Mouse (Mus musculus) MEL (cell line): ENCODE results near the gene Ak5. TPM values are rescaled to one million over a fixed set of nuclear protein-coding genes. Genes with fewer than 3 reads are reported as not detected.
A peak's percentile ranks its signal among the peaks of the same experiment; 100 is the strongest.

ENCODE experiments used
- DNase-seq: peaks from one replicate; pipeline ENCODE4 v3.0.0; 2011; ENCODE audit warnings: low read depth, low spot score
- H3K27ac ChIP-seq: 2 replicates; pipeline ENCODE4 v1.5.1; 2012; ENCODE audit warnings: low read depth, mild to moderate bottlenecking, control low read depth, low read length, moderate library complexity; ENCODE audit not compliant: control insufficient read depth
- H3K27me3 ChIP-seq, 2 experiments: fragments of 150-350 bp in 1 of 2; sonication (generic) in 1 of 2; 2 replicates each; pipeline ENCODE4 v1.6.1; 2012; ENCODE audit warnings: low read length in 2 of 2, mild to moderate bottlenecking in 2 of 2, improper control_type of control experiment in 1 of 2, moderate library complexity in 1 of 2; ENCODE audit not compliant: insufficient read depth in 2 of 2, control insufficient read depth in 1 of 2
- H3K36me3 ChIP-seq, 2 experiments: 2 replicates each; pipeline ENCODE4 v1.6.1; 2012 to 2014; ENCODE audit warnings: low read length in 2 of 2, improper control_type of control experiment in 1 of 2, inconsistent platforms in 1 of 2, mild to moderate bottlenecking in 1 of 2; ENCODE audit not compliant: insufficient read depth in 2 of 2, control insufficient read depth in 1 of 2
- H3K4me1 ChIP-seq, 2 experiments: fragments of 150-350 bp in 1 of 2; sonication (generic) in 1 of 2; 2 replicates each; pipeline ENCODE4 v1.6.1; 2012; ENCODE audit warnings: low read length in 2 of 2, improper control_type of control experiment in 1 of 2, mild to moderate bottlenecking in 1 of 2; ENCODE audit not compliant: insufficient read depth in 2 of 2, control insufficient read depth in 1 of 2
- H3K4me3 ChIP-seq, 2 experiments: fragments of 150-350 bp in 1 of 2; sonication (generic) in 1 of 2; 2 replicates each; pipeline ENCODE4 v1.5.1; 2012; ENCODE audit warnings: low read depth in 2 of 2, low read length in 2 of 2, mild to moderate bottlenecking in 2 of 2, moderate library complexity in 2 of 2, control low read depth in 1 of 2, improper control_type of control experiment in 1 of 2; ENCODE audit not compliant: control insufficient read depth in 1 of 2, insufficient read depth in 1 of 2
- H3K79me2 ChIP-seq: 2 replicates; pipeline ENCODE4 v1.6.1; 2012; ENCODE audit warnings: mild to moderate bottlenecking, low read length, moderate library complexity; ENCODE audit not compliant: control insufficient read depth, poor library complexity, insufficient read depth
- H3K9ac ChIP-seq: 2 replicates; pipeline ENCODE4 v1.6.1; 2012; ENCODE audit warnings: low read depth, mild to moderate bottlenecking, control low read depth, low read length, moderate library complexity; ENCODE audit not compliant: control insufficient read depth, poor library complexity, severe bottlenecking
- H3K9me3 ChIP-seq: fragments of 150-350 bp; sonication (generic); replicated peaks from 2 replicates; pipeline ENCODE4 v1.6.1; 2012; ENCODE audit warnings: mild to moderate bottlenecking, low read length, improper control_type of control experiment, moderate library complexity; ENCODE audit not compliant: insufficient read depth
- BHLHE40 ChIP-seq: IDR thresholded peaks from 2 replicates; pipeline ENCODE4 v1.6.1; 2012; ENCODE audit warnings: low read depth, mild to moderate bottlenecking, inconsistent platforms, low read length, improper control_type of control experiment, borderline replicate concordance
- CTCF ChIP-seq, 3 experiments: IDR thresholded peaks in 2 of 3; conservative IDR thresholded peaks in 1 of 3; 2 replicates each; pipeline ENCODE4 v1.5.1; 2011 to 2012; ENCODE audit warnings: low read length in 3 of 3, low read depth in 2 of 3, mild to moderate bottlenecking in 2 of 3, improper control_type of control experiment in 1 of 3, inconsistent platforms in 1 of 3, mixed read lengths in 1 of 3, moderate library complexity in 1 of 3; ENCODE audit not compliant: control insufficient read depth in 1 of 3, insufficient read depth in 1 of 3, poor library complexity in 1 of 3, severe bottlenecking in 1 of 3
- MAFK ChIP-seq: IDR thresholded peaks from 2 replicates; pipeline ENCODE4 v1.6.1; 2011; ENCODE audit warnings: low read depth, mild to moderate bottlenecking, low read length, improper control_type of control experiment, borderline replicate concordance
- MYC ChIP-seq: IDR thresholded peaks from 2 replicates; pipeline ENCODE4 v1.6.1; 2011; ENCODE audit warnings: low read depth, mild to moderate bottlenecking, low read length, improper control_type of control experiment, moderate library complexity
- POLR2AphosphoS2 ChIP-seq: IDR thresholded peaks from 2 replicates; pipeline ENCODE4 v1.6.1; 2011; ENCODE audit warnings: low read length, improper control_type of control experiment
- RAD21 ChIP-seq: IDR thresholded peaks from 2 replicates; pipeline ENCODE4 v1.6.1; 2011; ENCODE audit warnings: mild to moderate bottlenecking, low read depth, low read length, improper control_type of control experiment
- SMC3 ChIP-seq: IDR thresholded peaks from 2 replicates; pipeline ENCODE4 v1.6.1; 2011; ENCODE audit warnings: low read depth, low read length, improper control_type of control experiment
- TBP ChIP-seq: IDR thresholded peaks from 2 replicates; pipeline ENCODE4 v1.8.0; 2011; ENCODE audit warnings: low read depth, low read length, improper control_type of control experiment
- ZC3H11A ChIP-seq: IDR thresholded peaks from 2 replicates; pipeline ENCODE4 v1.6.1; 2012; ENCODE audit warnings: low read depth, mild to moderate bottlenecking, inconsistent platforms, low read length, improper control_type of control experiment
- polyA plus RNA-seq, 2 experiments: library from polyadenylated mRNA; stranded (reverse) in 1 of 2; unstranded in 1 of 2; fragments of >175 nt in 1 of 2; fragments of >200 nt in 1 of 2; gene quantifications; 2 replicates each; pipeline versions ENCODE4 v1.2.1 to v1.2.4; 2012; ENCODE audit warnings: low replicate concordance in 2 of 2, low read depth in 1 of 2; ENCODE audit not compliant: insufficient read length in 2 of 2, insufficient read depth in 1 of 2, missing spikeins in 1 of 2
- total RNA-seq: library from RNA; depleted of rRNA; stranded (reverse); fragments of 300-350 nt; gene quantifications from 2 replicates; pipeline ENCODE4 v1.2.3, GENCODE M21; 2012

The Ak5 gene
- total and polyA plus RNA-seq, 3 experiments, result 0.06 to 0.31 TPM; not detected in 1

DNA sequence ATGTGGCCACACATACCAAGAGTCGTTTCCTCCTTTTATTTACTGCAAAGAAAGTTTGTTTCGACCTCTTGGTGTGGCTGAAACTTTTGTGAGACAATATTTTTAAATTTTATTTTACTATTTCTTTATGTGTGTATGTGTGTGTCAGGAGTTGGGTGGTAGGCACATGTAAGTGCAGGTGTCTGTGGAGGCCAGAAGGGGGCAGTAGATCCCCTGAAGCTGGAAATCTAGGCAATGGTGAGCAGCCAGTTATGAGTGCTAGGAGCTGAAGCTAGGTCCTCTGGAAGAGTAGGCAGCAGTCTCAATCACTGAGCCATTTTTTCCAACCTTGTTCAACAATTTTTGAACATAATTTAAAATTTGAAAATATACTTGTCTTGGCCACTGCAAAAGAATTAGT is 9.6 kb downstream of the Ak5 start:
- no peak overlapping the region for H3K4me3 ChIP-seq
- H3K27ac ChIP-seq, result no peak overlapping the region
- H3K4me1 ChIP-seq, result no peaks in the 10 kb centered on the region
- H3K79me2 ChIP-seq, result no peaks in the 10 kb centered on the region
- DNase-seq, result peak; percentile 36
- H3K36me3 ChIP-seq, result no peaks in the 10 kb centered on the region
- peak; percentile 44 for TF ChIP-seq RAD21
- TF ChIP-seq MYC, result no peak
- peak; percentile 42 to 48 (median 43); a peak in 5 of 6 replicates for TF ChIP-seq CTCF (IDR thresholded peaks at IDR 0.05 in 2 of 3, conservative IDR thresholded peaks at IDR 0.05 in 1 of 3; ENCODE audit: control insufficient read depth in 1 of 3, insufficient read depth in 1 of 3, low read depth in 2 of 3, low read length in 3 of 3, poor library complexity in 1 of 3, severe bottlenecking in 1 of 3)
- peak; percentile 50 for TF ChIP-seq SMC3
- no peak for TF ChIP-seq POLR2AphosphoS2
- TF ChIP-seq ZC3H11A, result peak; percentile 32
- H3K9me3 ChIP-seq, result no peaks in the 10 kb centered on the region
- no peak overlapping the region for H3K9ac ChIP-seq
- no peaks in the 10 kb centered on the region; a peak in 2 of 4 replicates for H3K27me3 ChIP-seq

DNA sequence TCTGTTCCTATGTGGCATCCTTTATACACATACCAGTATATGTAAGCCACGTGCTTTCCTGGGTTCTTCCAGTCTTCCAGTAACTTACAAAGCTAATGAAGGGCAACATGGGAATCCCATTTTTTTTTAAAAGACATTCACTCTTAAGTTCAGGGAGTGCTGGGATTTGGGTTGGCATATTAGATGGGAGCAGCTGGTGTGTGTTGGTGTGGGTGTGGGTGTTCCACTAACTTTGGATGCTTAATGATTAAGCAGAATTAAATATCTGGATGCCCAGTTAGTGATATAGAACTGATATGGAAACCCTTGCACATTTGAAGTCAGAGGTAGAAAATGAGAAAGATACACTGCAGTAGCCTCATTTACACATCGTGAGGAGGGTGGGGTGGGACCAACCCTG is 16.2 kb downstream of the Ak5 start:
- Histone ChIP-seq H3K27me3 (no peaks in the 10 kb centered on the region), H3K27ac (no peak overlapping the region), H3K9ac (no peak overlapping the region), H3K4me3 (no peak overlapping the region), H3K79me2 (no peaks in the 10 kb centered on the region), H3K36me3 (no peaks in the 10 kb centered on the region), H3K4me1 (no peaks in the 10 kb centered on the region), H3K9me3 (no peaks in the 10 kb centered on the region)
- DNase-seq, result no peak
- TF ChIP-seq POLR2AphosphoS2 (no peak), BHLHE40 (no peak)

DNA sequence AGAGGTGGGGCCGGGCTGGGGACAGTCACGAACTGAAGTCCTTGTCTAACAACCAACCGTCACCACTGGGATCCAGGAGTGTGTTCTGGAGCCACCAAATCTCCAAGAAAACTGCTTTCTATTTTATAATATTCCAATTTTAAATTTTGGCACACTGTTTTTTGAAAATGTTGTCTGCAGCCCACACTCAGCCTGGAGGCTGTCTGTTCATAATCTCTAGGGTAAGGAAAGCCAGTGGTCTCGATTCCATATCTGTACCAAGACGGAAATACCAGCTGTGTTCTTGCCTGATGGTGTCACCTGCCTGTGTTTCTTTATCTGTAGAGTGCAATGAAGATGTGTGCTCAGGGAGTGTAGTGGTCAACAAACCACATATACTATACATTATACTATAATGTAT is 23.6 kb downstream of the Ak5 start:
- Histone ChIP-seq H3K9me3 (no peaks in the 10 kb centered on the region), H3K9ac (no peak overlapping the region), H3K27ac (no peak overlapping the region), H3K4me1 (no peaks in the 10 kb centered on the region), H3K36me3 (no peaks in the 10 kb centered on the region), H3K79me2 (no peaks in the 10 kb centered on the region), H3K27me3 (peaks cover 0 to 1% of the 10 kb centered on the region in 2 experiments; a peak in 1 of 4 replicates), H3K4me3 (no peak overlapping the region)
- no peak for TF ChIP-seq MAFK
- TF ChIP-seq TBP, result no peak
- DNase-seq, result no peak
